Mouse (Mus musculus) adrenal gland, postnatal 25 days (tissue): ENCODE data around the gene Usp17lb. TPM values are rescaled to one million over a fixed set of nuclear protein-coding genes. Genes with fewer than 3 reads are reported as not detected.
"Not testable (repeated sequence)": the region's sequence is repeated elsewhere in the genome, so short reads cannot be mapped to it uniquely, and the experiment has no call there.

Experiments
- DNase-seq: peaks from one replicate; pipeline ENCODE4 v3.0.0; 2021; ENCODE audit warnings: mixed read lengths
- long read RNA-seq: library from polyadenylated mRNA; stranded (forward); transcript quantifications from one replicate; pipeline ENCODE4 v2.0.0, GENCODE M21; 2021
- total RNA-seq: library from RNA; stranded (reverse); gene quantifications from 2 replicates; pipeline ENCODE4 v1.2.3, GENCODE M21; 2021

The Usp17lb gene
- 0.43 TPM in 1 of 2 replicates, not detected in the other for total RNA-seq
- long read RNA-seq = 0 reads

- no peak for DNase-seq
These were observed at the start of gene Usp17lb for GRCm38 (mm10) chr7:104842503-104842902. Gene Usp17lb (minus strand): TSS chr7:104842603.

GRCm38 (mm10) chr7:104877731-104878130, 35.3 kb upstream of the Usp17lb start, which contains the start of gene Olfr665:
Gene Olfr665 (plus strand): TSS chr7:104878031.
- DNase-seq = no peak

GRCm38 (mm10) chr7:104861381-104861780, 19.0 kb upstream of the Usp17lb start:
- no peak for DNase-seq

GRCm38 (mm10) chr7:104857683-104858082, 15.3 kb upstream of the Usp17lb start:
- DNase-seq = no peak

- not testable (repeated sequence) for DNase-seq
These were observed 14.3 kb upstream of the Usp17lb start, which contains the start of gene Usp17la for GRCm38 (mm10) chr7:104856709-104857108. Gene Usp17la (plus strand): TSS chr7:104857009.

- no peak for DNase-seq
These were observed 12.9 kb upstream of the Usp17lb start for GRCm38 (mm10) chr7:104855248-104855750.

- not testable (repeated sequence) for DNase-seq
These were observed 9.1 kb upstream of the Usp17lb start for GRCm38 (mm10) chr7:104851546-104851945.

GRCm38 (mm10) chr7:104843731-104844287, 1.4 kb upstream of the Usp17lb start:
- DNase-seq = no peak

GRCm38 (mm10) chr7:104810335-104810734, 32.1 kb downstream of the Usp17lb start:
- not testable (repeated sequence) for DNase-seq

- no peak for DNase-seq
These were observed 51.6 kb downstream of the Usp17lb start for GRCm38 (mm10) chr7:104790796-104791195.

Other genes starting within 250 kb of the Usp17lb start
- not detected in 2 replicates for gene Olfr655, start 240.8 kb downstream of the Usp17lb start, total RNA-seq
- not detected in 2 replicates for gene Olfr656, start 228.6 kb downstream of the Usp17lb start, total RNA-seq
- not detected in 2 replicates for gene Olfr657, start 217.8 kb downstream of the Usp17lb start, total RNA-seq
- gene Olfr658, start 195.3 kb downstream of the Usp17lb start, total RNA-seq = not detected in 2 replicates
- gene Olfr659, start 175.8 kb downstream of the Usp17lb start, total RNA-seq = not detected in 2 replicates
- not detected in 2 replicates for gene Olfr661, start 156.1 kb downstream of the Usp17lb start, total RNA-seq
- not detected in 2 replicates for gene Usp17le, start 65.1 kb downstream of the Usp17lb start, total RNA-seq
- not detected in 2 replicates for gene Usp17la, start 14.4 kb upstream of the Usp17lb start, total RNA-seq
- gene Olfr665, start 35.4 kb upstream of the Usp17lb start, total RNA-seq = not detected in 2 replicates
- gene Olfr666, start 53.3 kb upstream of the Usp17lb start, total RNA-seq = not detected in 2 replicates
- not detected in 2 replicates for gene Olfr667, start 78.9 kb upstream of the Usp17lb start, total RNA-seq
- not detected in 2 replicates for gene Olfr668, start 85.5 kb upstream of the Usp17lb start, total RNA-seq
- not detected in 2 replicates for gene Olfr669, start 91.6 kb upstream of the Usp17lb start, total RNA-seq
- not detected in 2 replicates for gene Olfr670, start 120.0 kb upstream of the Usp17lb start, total RNA-seq
- not detected in 2 replicates for gene Olfr671, start 136.5 kb upstream of the Usp17lb start, total RNA-seq
- not detected in 2 replicates for gene Olfr672, start 159.4 kb upstream of the Usp17lb start, total RNA-seq
- not detected in 2 replicates for gene Olfr675, start 185.9 kb upstream of the Usp17lb start, total RNA-seq
- gene Olfr676, start 190.1 kb upstream of the Usp17lb start, total RNA-seq = not detected in 2 replicates
- gene Olfr677, start 208.8 kb upstream of the Usp17lb start, total RNA-seq = not detected in 2 replicates
- gene Olfr678, start 221.9 kb upstream of the Usp17lb start, total RNA-seq = not detected in 2 replicates
- gene Olfr679, start 238.6 kb upstream of the Usp17lb start, total RNA-seq = not detected in 2 replicates